Mouse (Mus musculus) kidney, adult 2 months (tissue): ENCODE data around the gene Plppr5. TPM values are rescaled to one million over a fixed set of nuclear protein-coding genes. Genes with fewer than 3 reads are reported as not detected.

Experiments used
- DNase-seq: peaks from one replicate; pipeline ENCODE4 v3.0.0; 2021
- H3K27ac ChIP-seq: fragments of 200-500 bp; 2 replicates; pipeline ENCODE4 v1.5.1; 2012; ENCODE audit warnings: low read depth, low read length, control low read depth, inconsistent platforms; ENCODE audit not compliant: insufficient read depth
- H3K27me3 ChIP-seq: fragments of 200-500 bp; replicated peaks from 2 replicates; pipeline ENCODE4 v1.6.1; 2012; ENCODE audit warnings: mild to moderate bottlenecking, moderate library complexity, low read length, inconsistent platforms; ENCODE audit not compliant: control insufficient read depth, insufficient read depth
- H3K36me3 ChIP-seq: fragments of 200-500 bp; 2 replicates; pipeline ENCODE4 v1.6.1; 2012; ENCODE audit warnings: mild to moderate bottlenecking, moderate library complexity, low read length, inconsistent platforms; ENCODE audit not compliant: control insufficient read depth, insufficient read depth
- H3K4me1 ChIP-seq: fragments of 200-500 bp; 2 replicates; pipeline ENCODE4 v1.6.1; 2011; ENCODE audit warnings: low read length; ENCODE audit not compliant: control insufficient read depth, insufficient read depth
- H3K4me3 ChIP-seq: fragments of 200-500 bp; 2 replicates; pipeline ENCODE4 v1.5.1; 2011; ENCODE audit warnings: mild to moderate bottlenecking, low read depth, low read length, control low read depth; ENCODE audit not compliant: insufficient read depth
- CTCF ChIP-seq: fragments of 200-500 bp; conservative IDR thresholded peaks from 2 replicates; pipeline ENCODE4 v1.5.1; 2011; ENCODE audit warnings: low read depth, mild to moderate bottlenecking, control low read depth, low read length, moderate library complexity, mixed read lengths; ENCODE audit not compliant: insufficient read depth, insufficient read length
- POLR2A ChIP-seq: fragments of 200-500 bp; IDR thresholded peaks from one replicate; pipeline ENCODE4 v1.6.1; 2011; ENCODE audit warnings: low read depth, low read length, control low read depth
- WGBS: fragments of 180-500 bp; shearing (Covaris S2); methylation state at CpG from one replicate; pipeline ENCODE4 v1.1.7; 2018; 5-methylcytosine and 5-hydroxymethylcytosine counted together
- polyA plus RNA-seq: library from polyadenylated mRNA; depleted of rRNA; stranded (reverse); fragments of >200 nt; gene quantifications from 2 replicates; pipeline ENCODE4 v1.2.3, GENCODE M21; 2012

Plppr5 gene
- polyA plus RNA-seq, 1 experiment, result 0.05 TPM

DNA sequence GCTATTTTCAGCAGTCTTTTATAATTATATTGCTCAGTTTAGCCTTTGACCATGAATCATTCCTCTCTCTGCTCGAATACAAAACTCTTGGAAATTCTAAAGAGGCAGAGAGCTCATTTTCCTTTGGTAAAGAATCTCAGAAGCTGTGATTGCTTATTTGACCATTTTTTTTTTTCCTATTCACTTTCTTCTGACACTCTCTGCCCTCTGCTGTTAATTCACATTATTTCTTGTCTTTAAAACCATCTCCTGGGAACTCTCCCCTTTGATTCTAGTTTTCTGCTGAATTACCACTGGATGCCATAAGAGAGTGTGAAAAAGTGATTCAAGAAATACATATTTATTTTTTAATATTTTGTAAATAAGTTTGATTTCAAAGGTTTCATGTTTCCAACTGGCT is 120.1 kb downstream of the Plppr5 start:
- no peaks in the 10 kb centered on the region for H3K27me3 ChIP-seq
- no peak for DNase-seq
- no peak overlapping the region for H3K4me3 ChIP-seq
- no peaks in the 10 kb centered on the region for H3K36me3 ChIP-seq
- 40% methylated on average over 1 of the region's 1 CpGs for WGBS
- TF ChIP-seq CTCF, result no peak
- TF ChIP-seq POLR2A, result no peak
- H3K27ac ChIP-seq, result no peak overlapping the region
- no peaks in the 10 kb centered on the region for H3K4me1 ChIP-seq

- no peaks in the 10 kb centered on the region for H3K27me3 ChIP-seq
- H3K27ac ChIP-seq, result no peak overlapping the region
- no peak for DNase-seq
- TF ChIP-seq CTCF (no peak), POLR2A (no peak)
- H3K36me3 ChIP-seq, result no peaks in the 10 kb centered on the region
- no peak overlapping the region for H3K4me3 ChIP-seq
- H3K4me1 ChIP-seq, result no peaks in the 10 kb centered on the region
- 82% methylated on average over 5 of the region's 5 CpGs for WGBS
These were observed 121.7 kb downstream of the Plppr5 start for GRCm38 (mm10) chr3:117696350-117696749.

DNA sequence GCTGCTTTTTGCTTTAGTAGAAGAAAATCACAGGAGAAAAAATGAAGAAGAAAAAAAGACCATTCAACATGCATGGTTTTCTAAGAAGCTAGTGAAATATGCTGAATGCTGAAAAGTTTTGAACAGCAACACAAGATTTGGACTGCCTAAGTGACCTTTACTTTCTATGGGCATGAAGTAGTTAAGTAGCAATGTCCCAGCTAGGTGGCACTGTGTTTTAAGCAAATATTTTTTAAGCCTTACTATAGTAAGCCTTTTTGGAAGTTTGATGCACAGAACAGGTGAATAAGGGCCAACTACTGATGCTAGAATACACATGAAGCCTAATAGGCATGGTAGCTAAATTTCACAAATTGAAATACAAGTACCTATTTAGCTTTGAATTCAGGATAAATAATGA is 134.2 kb downstream of the Plppr5 start:
- TF ChIP-seq CTCF (no peak), POLR2A (no peak)
- no peak for DNase-seq
- Histone ChIP-seq H3K27ac (no peak overlapping the region), H3K4me1 (no peaks in the 10 kb centered on the region), H3K4me3 (no peak overlapping the region), H3K27me3 (no peaks in the 10 kb centered on the region), H3K36me3 (no peaks in the 10 kb centered on the region)

DNA sequence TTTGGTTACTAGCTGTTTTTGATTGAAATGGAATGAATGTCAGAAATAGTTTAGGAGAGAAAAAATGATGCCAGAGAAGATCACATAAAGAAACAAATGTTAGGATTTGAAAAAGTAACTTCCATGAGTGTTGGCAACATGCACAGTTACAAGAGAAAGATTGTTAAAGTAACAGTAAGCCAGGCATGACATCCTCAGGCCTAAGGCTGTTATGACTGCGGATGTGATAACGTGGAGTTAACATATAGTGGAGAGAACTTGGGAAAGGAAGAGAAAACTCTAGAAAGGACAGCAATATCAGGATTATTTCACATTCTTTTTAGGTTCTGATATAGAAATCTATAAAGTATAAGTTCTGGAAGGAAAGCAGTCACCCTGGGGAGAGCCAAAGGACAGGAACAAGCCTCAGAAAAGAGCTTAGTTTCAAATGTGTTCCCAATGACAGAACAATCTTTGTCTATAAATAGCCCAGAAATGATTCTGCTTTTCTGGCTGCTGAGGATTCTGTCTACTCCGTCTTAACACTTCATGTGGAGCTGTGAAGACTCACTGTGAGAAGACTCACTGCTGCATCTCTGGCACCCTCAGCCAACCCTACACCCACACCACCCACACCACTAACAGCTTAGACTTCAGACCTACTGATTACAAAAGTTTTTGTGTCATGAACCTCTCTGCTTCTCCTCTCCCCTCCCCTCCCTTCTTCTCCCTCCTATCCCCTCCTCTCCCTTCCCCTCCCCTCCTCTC is 142.1 kb downstream of the Plppr5 start:
- TF ChIP-seq CTCF (no peak), POLR2A (no peak)
- no peak overlapping the region for H3K4me3 ChIP-seq
- 82% methylated on average over 3 of the region's 3 CpGs for WGBS

DNA sequence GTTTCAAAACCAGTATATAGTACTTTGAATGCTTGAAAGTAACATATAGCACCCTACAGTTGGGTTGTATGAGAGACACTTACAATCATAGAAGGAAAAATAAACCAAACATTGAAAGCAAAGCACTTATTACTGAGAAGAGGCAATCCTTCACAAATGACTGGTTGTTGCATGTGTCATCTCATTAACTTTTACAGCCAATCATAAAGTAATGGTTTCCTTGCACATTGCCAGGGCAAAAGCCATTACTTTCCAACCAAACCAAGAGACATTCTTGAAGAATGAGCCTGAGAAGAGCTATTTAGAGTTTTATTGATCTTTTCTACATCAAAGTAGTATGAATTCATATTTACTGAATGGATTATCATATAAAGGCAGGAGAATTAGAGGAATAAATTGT is 148.8 kb downstream of the Plppr5 start:
- no peak for DNase-seq
- no peak overlapping the region for H3K27ac ChIP-seq
- TF ChIP-seq POLR2A (no peak), CTCF (no peak)
- H3K36me3 ChIP-seq, result no peaks in the 10 kb centered on the region
- no peaks in the 10 kb centered on the region for H3K27me3 ChIP-seq
- H3K4me1 ChIP-seq, result no peaks in the 10 kb centered on the region
- H3K4me3 ChIP-seq, result no peak overlapping the region

More for the DNA sequence above, 142.1 kb downstream of the Plppr5 start:
- Histone ChIP-seq H3K27ac (no peak overlapping the region), H3K4me1 (no peaks in the 10 kb centered on the region), H3K27me3 (no peaks in the 10 kb centered on the region), H3K36me3 (no peaks in the 10 kb centered on the region)
- DNase-seq, result no peak

- TF ChIP-seq POLR2A (no peak), CTCF (no peak)
- no peak for DNase-seq
- Histone ChIP-seq H3K27ac (no peak overlapping the region), H3K36me3 (no peaks in the 10 kb centered on the region), H3K4me1 (no peaks in the 10 kb centered on the region), H3K4me3 (no peak overlapping the region), H3K27me3 (no peaks in the 10 kb centered on the region)
- WGBS, result 73% methylated on average over 5 of the region's 5 CpGs
These were observed 149.9 kb downstream of the Plppr5 start for GRCm38 (mm10) chr3:117724521-117724920.

DNA sequence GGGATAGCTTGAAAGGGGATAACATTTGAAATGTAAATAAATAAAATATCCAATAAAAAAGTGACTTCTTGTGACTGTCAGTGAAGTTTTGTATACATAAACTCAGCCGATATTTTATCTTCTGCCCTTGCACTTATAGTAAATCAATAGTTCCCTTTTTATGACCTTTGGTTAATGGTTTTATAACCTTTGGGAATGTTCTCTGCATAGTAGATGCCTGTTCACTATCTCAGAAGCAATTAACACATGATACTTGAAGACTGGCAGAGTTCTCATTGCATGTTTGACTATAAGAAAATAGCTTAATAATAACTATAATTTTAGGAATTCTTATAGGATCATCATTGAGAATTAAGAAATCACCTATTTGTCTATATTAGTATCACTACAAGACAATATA is 150.9 kb downstream of the Plppr5 start:
- Histone ChIP-seq H3K27me3 (no peaks in the 10 kb centered on the region), H3K27ac (no peak overlapping the region), H3K4me1 (no peaks in the 10 kb centered on the region), H3K36me3 (no peaks in the 10 kb centered on the region), H3K4me3 (no peak overlapping the region)
- no peak for TF ChIP-seq CTCF
- no peak for TF ChIP-seq POLR2A
- DNase-seq, result no peak
- WGBS, result 78% methylated on average over 1 of the region's 1 CpGs
